Mouse (Mus musculus): Measurements from ENCODE around the gene Ms4a15. TPM values are rescaled to one million over a fixed set of nuclear protein-coding genes. Genes with fewer than 3 reads are reported as not detected.
A peak's percentile ranks its signal among the peaks of the same experiment; 100 is the strongest.

The Ms4a15 gene
- not detected for total RNA-seq (2021)

DNA sequence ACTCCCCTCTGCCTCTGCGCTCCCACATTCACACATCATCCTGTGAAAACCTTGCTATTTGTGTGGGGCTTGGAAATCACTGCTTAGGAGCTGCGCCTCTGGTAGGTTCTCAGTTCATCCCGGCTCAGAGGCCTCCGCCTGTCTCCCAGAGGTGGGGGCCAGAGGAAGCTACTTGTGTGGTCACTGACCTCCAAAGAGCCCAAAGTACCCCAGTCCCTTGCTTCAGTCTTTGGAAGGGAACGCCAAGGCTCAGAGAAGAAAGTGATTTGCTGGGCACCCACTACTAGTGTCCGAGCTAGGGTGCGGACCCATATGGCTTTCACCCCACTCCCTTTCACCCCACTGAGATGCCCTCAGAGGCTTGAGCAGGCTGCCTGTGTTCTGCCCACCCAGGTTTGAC, at the start of gene Ms4a15:
Gene Ms4a15, minus strand, starts transcription at position 101 of the 400 bp plus-strand sequence.
- intact Hi-C loops (cut with DNase I): no loop called here
- no peak for DNase-seq (ENCODE audit: extremely low spot score in 1 of 2, low spot score in 2 of 2)

DNA sequence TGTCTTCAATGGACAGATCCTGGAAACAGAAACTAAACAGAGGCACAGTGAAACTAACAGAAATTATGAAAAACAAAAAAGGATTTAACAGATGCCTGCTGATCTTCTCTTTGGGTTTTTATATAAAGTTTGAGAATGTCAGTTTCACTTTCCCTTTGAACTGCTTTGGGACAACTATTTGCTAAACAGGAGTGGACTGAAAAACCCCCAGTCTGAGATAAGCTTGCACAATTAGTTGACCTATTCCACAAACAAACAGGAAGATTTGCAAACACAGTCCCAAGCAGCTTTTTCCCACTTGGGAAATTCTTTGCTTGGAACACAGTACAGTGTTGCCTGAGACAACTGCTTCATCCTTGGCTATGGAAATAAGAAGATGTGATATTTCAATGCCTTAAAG, 44.5 kb upstream of the Ms4a15 start:
- intact Hi-C loops (cut with DNase I): no loop called here
- no peak for DNase-seq (ENCODE audit: extremely low spot score in 1 of 2, low spot score in 2 of 2)

GRCm38 (mm10) chr19:11022382-11022781, 29.3 kb upstream of the Ms4a15 start:
- intact Hi-C loops (cut with DNase I): no loop called here
- DNase-seq (ENCODE audit: extremely low spot score in 1 of 2, low spot score in 2 of 2): no peak

- intact Hi-C loops (cut with DNase I): no loop called here
- no peak for DNase-seq (ENCODE audit: extremely low spot score in 1 of 2, low spot score in 2 of 2)
These were observed 24.8 kb upstream of the Ms4a15 start, which contains the start of gene Ms4a18 for GRCm38 (mm10) chr19:11017891-11018290. Gene Ms4a18 (minus strand): TSS chr19:11018031.

DNA sequence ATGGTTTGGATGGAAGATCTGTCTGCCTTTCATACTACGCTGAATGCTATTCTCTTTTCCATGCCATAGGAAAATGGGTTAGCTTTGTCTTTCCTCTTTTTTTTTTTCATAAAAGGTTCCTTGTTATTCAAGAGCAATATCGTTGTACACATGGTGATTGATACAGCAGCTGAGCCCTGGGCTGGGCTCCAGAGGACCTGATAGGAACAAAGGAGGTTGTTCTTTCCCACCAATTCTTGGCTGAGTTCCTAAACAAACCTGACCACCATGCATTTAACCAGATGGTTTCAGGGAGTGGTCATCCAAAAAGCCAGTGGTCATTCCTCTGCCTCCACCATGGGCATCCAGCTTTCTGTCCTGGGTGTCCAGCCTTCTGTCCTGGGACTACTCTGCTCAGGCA, 24.2 kb upstream of the Ms4a15 start:
- no peak for DNase-seq (ENCODE audit: extremely low spot score in 1 of 2, low spot score in 2 of 2)
- intact Hi-C loops (cut with DNase I): no loop called here

GRCm38 (mm10) chr19:11015998-11016397, 22.9 kb upstream of the Ms4a15 start:
- DNase-seq (ENCODE audit: extremely low spot score in 1 of 2, low spot score in 2 of 2): no peak
- intact Hi-C loops (cut with DNase I): no loop called here

DNA sequence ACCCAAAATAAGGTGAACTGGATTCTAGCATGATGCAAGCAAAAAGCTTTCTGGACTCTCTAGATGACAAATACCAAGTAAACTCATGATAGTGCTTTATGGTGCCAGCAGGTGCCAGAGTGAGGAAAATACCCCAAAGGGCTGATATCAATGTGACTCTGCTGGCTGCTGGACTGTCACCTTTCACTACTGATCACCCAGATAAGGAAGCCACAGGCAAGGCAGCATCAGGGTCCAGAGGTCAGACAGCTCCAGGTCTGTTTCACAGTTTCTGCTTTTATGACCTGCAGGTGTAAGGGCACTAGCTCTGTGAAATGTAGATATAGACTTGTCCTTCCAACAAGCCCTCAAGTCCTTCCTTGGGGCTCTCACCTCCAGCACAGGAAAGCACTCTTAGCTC, 22.4 kb upstream of the Ms4a15 start:
- DNase-seq (ENCODE audit: extremely low spot score in 1 of 2, low spot score in 2 of 2): no peak
- intact Hi-C loops (cut with DNase I): no loop called here

DNA sequence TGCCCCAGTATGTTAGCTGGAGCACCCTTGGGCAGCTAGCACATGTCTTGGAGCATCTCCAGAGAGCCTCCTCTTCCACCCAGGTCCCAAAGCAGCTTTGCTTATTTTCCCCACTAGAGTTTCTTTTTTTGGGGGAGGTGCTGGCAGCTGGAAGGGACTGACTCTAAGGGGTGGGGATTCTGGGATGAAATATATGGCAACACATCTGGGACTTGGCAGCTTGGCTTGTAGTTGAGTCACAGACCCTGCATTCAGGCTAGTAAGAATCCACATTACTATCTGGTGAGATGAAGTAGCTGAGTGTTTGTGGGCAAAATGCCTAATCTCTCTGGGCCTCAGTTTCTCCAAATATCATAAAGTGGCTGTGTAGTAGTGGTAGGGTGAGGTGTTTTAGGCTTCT, 1.1 kb downstream of the Ms4a15 start:
- intact Hi-C loops (cut with DNase I): no loop called here
- DNase-seq (ENCODE audit: extremely low spot score in 1 of 2, low spot score in 2 of 2): no peak

DNA sequence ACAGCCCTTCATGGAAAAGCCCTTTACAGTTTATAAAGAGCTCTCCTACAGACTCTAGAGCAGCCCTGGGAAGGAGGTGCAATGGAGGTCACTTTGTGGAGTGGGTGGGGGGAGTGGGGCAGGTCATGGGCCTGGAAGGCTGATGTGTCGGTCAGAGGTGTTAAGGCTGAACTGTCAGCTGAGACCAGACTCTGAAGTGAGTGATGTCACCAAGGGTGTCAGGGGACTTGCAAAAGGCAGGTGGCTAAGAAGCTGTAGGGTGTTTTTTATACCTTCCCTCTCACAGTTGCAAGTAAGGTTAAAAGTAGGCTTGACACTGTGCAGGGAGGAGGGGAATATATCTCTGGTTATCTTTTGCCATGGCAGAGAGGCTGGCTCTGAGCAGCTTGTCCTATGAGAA, 2.3 kb downstream of the Ms4a15 start:
- no peak for DNase-seq (ENCODE audit: extremely low spot score in 1 of 2, low spot score in 2 of 2)
- intact Hi-C loops (cut with DNase I): no loop called here

- DNase-seq (ENCODE audit: extremely low spot score in 1 of 2, low spot score in 2 of 2): no peak
- intact Hi-C loops (cut with DNase I): no loop called here
These were observed 4.5 kb downstream of the Ms4a15 start for GRCm38 (mm10) chr19:10988563-10988962.

DNA sequence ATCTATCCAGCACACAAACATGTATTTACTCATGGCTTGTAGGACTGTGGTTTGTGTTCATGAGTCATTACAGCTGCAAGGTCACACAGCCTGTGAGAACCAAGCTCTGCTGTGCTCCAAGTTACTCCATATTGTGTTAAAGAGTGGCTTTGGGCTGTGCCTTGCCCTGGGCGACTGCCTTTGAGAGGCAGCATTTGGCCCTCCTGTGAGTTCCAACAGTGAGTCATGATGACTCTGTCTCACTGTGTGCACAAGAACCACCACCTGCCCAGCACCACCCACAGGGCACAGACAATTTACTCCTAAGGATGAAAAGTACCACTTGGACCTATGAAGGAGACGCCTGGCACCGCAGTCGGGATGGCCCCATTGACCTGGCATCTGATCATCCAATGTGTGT, 7.2 kb downstream of the Ms4a15 start:
- DNase-seq (ENCODE audit: extremely low spot score in 1 of 2, low spot score in 2 of 2): no peak

DNA sequence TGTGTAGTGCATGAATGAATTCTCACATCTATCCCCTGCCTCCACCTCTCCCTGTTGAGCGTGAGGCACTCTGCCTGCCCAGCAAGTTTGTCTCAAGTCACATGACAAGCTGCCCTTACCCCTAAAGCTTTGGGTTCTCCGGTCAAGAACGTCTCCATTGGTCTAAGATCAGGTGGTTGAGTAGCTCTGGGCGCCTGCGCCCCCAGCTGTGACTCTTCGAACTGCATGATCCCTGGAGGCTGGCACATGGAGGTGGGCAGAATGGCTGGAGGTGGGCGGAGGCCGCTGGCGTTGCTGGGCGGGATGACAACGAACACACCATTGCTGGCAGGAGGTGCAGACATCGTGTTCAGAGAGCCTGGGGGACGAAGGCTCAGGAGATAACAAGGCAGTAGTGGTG, 8.5 kb downstream of the Ms4a15 start:
- DNase-seq (ENCODE audit: extremely low spot score in 1 of 2, low spot score in 2 of 2): peak in 1 of 2 experiments; percentile 41
- intact Hi-C loops (cut with DNase I): no loop called here

More for the DNA sequence above, 7.2 kb downstream of the Ms4a15 start:
- intact Hi-C loops (cut with DNase I): no loop called here

DNA sequence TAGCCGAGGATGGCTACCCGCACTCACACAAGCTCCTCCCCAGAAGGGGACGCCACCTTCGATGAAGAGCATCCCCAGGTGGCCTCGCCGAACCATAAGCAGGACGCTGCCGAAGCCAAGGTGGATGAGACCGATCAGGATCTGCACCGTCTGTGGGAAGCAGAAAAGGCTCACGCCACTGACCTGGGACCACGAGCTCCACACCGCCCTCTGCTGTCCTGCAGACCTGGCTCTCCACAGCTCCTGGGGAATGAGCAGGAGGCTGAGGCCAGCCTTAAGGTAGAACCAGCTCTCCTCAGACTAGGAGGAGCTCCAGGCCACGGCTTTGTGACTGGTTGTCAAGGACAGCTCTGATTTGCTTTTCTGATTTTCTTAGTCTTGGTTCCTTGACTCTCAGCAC, 9.9 kb downstream of the Ms4a15 start:
- DNase-seq (ENCODE audit: extremely low spot score in 1 of 2, low spot score in 2 of 2): peak in 1 of 2 experiments; percentile 45
- intact Hi-C loops (cut with DNase I): no loop called here

DNA sequence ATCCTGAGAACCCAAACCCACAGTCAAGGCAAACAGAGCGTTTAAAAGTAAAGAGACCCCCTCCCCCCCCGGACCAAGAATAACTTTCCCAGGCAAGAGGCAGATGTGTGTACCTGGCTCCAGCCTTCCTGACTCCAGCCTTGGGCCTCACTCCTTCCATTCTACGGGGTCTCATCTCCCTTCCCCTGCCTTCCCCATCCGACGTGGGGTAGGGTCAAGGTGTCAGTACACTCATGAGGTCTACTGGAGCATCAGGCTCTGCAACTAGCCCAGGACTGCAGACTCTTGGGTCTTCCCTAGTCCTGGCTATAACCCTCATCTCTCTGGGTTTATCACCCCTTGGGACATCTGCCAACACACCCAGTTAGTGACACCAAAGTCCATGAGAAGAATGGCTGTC, 12.8 kb downstream of the Ms4a15 start:
- no peak for DNase-seq (ENCODE audit: extremely low spot score in 1 of 2, low spot score in 2 of 2)
- intact Hi-C loops (cut with DNase I): no loop called here

- DNase-seq (ENCODE audit: extremely low spot score in 1 of 2, low spot score in 2 of 2): peak; percentile 56 to 89
- intact Hi-C loops (cut with DNase I): no loop called here
These were observed 13.6 kb downstream of the Ms4a15 start for GRCm38 (mm10) chr19:10979184-10980168.

- DNase-seq (ENCODE audit: extremely low spot score in 1 of 2, low spot score in 2 of 2): no peak
- intact Hi-C loops (cut with DNase I): no loop called here
These were observed 16.7 kb downstream of the Ms4a15 start for GRCm38 (mm10) chr19:10976318-10976717.

DNA sequence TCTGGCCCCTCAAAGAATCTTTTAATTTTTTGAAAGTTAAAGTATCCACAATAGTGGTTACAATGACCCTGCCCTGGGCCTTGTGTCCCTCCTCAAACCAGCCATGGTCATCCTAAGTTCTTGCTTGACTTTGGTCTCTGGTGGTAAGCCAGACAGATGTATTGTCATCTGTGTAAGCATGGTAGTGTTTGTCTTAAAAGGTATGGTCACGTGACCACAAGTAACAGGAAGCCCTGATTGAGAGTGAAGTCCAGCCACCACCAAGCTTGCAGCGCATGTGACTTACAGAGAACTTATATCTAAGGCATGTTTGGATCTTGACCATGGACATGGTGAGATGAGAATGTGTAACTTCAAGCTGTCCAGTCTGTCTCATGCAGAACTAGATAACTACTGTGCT, 17.9 kb downstream of the Ms4a15 start:
- DNase-seq (ENCODE audit: extremely low spot score in 1 of 2, low spot score in 2 of 2): no peak
- intact Hi-C loops (cut with DNase I): no loop called here

DNA sequence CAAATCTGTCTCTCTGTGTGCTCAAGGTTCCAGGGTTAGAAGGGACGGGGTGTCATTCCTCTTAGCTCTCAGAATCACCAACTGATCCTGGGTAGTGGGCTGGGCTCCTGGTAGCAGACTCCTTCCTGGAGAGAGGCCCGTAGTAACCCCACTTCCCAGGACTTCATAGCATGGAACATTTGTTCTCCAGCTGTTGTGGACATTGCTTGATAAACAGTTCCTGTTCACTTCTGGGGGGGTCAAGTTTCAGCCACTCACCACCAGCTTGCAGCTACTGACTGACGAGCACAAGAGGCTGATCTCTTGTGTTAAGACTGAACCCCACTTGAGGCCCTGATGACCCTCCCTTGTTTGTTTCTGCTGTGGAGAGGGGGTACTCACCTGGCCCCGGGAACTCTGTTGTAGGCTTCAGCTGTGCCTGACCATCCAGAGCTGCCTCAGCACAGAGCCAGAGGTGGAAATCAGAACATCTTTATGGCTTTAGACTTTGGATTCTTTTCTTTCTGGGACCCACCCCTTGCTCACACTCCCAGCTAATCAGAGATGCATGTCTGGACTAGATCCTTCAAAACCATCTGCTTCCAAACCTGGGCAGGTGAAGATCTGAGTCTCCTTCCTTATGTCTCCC, 18.7 kb downstream of the Ms4a15 start, which contains the start of gene Ms4a10:
Gene Ms4a10, minus strand, starts transcription at position 433 of the 628 bp plus-strand sequence.
- no peak for DNase-seq (ENCODE audit: extremely low spot score in 1 of 2, low spot score in 2 of 2)
- intact Hi-C loops (cut with DNase I): no loop called here

DNA sequence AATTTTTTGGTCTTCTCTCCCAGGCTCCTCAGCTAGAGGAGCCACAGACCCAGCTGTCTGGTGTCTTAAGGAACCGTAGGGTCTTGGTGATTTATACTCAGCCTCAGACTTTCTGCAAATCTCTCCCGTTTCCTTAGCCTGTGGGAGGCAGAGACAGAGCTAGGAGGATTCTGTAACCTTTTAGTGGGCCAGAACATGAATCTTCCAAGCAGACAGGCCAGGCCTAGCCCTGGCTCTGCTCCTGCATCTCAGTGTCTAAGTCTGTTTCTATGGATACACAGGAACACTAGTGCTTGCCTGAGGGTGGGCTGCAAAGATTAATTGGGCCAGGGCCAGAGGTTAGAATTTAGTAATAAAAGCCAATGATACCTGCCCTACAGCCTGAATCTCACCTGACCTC, 19.9 kb downstream of the Ms4a15 start:
- intact Hi-C loops (cut with DNase I): no loop called here
- DNase-seq (ENCODE audit: extremely low spot score in 1 of 2, low spot score in 2 of 2): no peak

DNA sequence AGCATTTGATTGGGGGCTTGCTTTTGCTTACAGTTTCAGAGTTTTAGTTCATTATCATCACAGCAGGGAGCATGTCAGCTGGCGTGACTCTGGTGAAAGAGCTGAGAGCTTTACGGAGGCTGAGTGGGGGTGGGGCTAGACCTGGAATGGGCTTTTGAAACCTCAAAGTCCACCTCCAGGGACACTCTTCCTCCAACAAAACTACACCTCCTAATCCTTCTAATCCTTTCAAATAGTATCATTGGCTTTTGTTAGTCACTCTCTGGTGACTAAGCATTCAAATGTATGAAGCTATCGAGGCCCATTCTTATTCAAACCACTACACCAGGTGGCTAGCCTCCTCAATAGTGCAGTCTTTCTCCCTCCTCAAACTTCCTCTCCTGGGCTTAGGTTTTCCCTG, 20.4 kb downstream of the Ms4a15 start:
- intact Hi-C loops (cut with DNase I): no loop called here
- no peak for DNase-seq (ENCODE audit: extremely low spot score in 1 of 2, low spot score in 2 of 2)
